ENCODE assay signal across 18 mouse cellular contexts in genomic region chr12:38468605-38469004, GRCm38 (mm10).
DNase-seq lines count a peak whose midpoint lies in the region; ATAC-seq lines count a peak whose summit lies in the region.
"Had no signal": no experiment of that assay in that cellular context is flagged by ENCODE, and none has a peak within 500 bp of the region (broad histone marks: within the 10 kb centered on the region; RNA-seq: fewer than 3 reads in every experiment).

No protein-coding gene starts in this region.

- DNase-seq in lung, postnatal 4 days: no peak
- DNase-seq in lung, postnatal 10 days: peak; percentile 2
- DNase-seq in lung, postnatal 25 days (ENCODE audit: low spot score): no peak
- DNase-seq in testis, postnatal 10 days (ENCODE audit: low spot score): no peak
- DNase-seq: adrenal gland, adult 2 months; adrenal gland, postnatal 10 days; adrenal gland, postnatal 25 days; cerebellum, adult 11-12 months; cerebellum, adult 2 months; cerebellum, adult 9-10 months; cerebellum, postnatal 10 days; cerebellum, postnatal 25 days; forebrain, postnatal 0 days had no signal

- no peak overlapping the region for H3K4me2 ChIP-seq in lung, embryonic 16.5 days (ENCODE audit: low read depth, low read length)
- H3K4me2 ChIP-seq: embryonic facial prominence, embryonic 12.5 days; forebrain, embryonic 13.5 days; forebrain, embryonic 15.5 days had no signal

- no peak overlapping the region for H3K9ac ChIP-seq in lung, embryonic 16.5 days (ENCODE audit: low read length)
- H3K9ac ChIP-seq: embryonic facial prominence, embryonic 12.5 days; forebrain, embryonic 13.5 days; forebrain, embryonic 15.5 days; forebrain, postnatal 0 days had no signal

- no peaks in the 10 kb centered on the region for H3K36me3 ChIP-seq in lung, embryonic 16.5 days (ENCODE audit: control insufficient read depth, insufficient read depth, low read length)
- H3K36me3 ChIP-seq: embryonic facial prominence, embryonic 10.5 days; embryonic facial prominence, embryonic 12.5 days; forebrain, embryonic 15.5 days had no signal

- no peaks in the 10 kb centered on the region for H3K4me1 ChIP-seq in lung, embryonic 16.5 days (replicated peaks; ENCODE audit: control insufficient read depth, insufficient read depth, low read length)
- H3K4me1 ChIP-seq: embryonic facial prominence, embryonic 10.5 days; embryonic facial prominence, embryonic 12.5 days; forebrain, embryonic 13.5 days; forebrain, embryonic 15.5 days had no signal

- peak; percentile 71 for ATAC-seq in lung, embryonic 16.5 days (ENCODE audit: low read depth)
- ATAC-seq: forebrain, embryonic 13.5 days; forebrain, embryonic 15.5 days; forebrain, postnatal 0 days had no signal

- H3K27ac ChIP-seq in lung, embryonic 16.5 days (ENCODE audit: low read length): no peak overlapping the region
- H3K27ac ChIP-seq: embryonic facial prominence, embryonic 10.5 days; embryonic facial prominence, embryonic 12.5 days; forebrain, embryonic 13.5 days; forebrain, embryonic 15.5 days had no signal

- H3K4me3 ChIP-seq in lung, embryonic 16.5 days (ENCODE audit: low read length): no peak overlapping the region
- H3K4me3 ChIP-seq: embryonic facial prominence, embryonic 10.5 days; embryonic facial prominence, embryonic 12.5 days; forebrain, embryonic 13.5 days; forebrain, embryonic 15.5 days had no signal

- no peaks in the 10 kb centered on the region for H3K9me3 ChIP-seq in lung, embryonic 16.5 days (ENCODE audit: control insufficient read depth, low read length)
- H3K9me3 ChIP-seq: embryonic facial prominence, embryonic 10.5 days; embryonic facial prominence, embryonic 12.5 days; forebrain, embryonic 13.5 days; forebrain, embryonic 15.5 days had no signal

- no peaks in the 10 kb centered on the region for H3K27me3 ChIP-seq in lung, embryonic 16.5 days (ENCODE audit: control insufficient read depth, insufficient read depth, low read depth, low read length)
- H3K27me3 ChIP-seq: embryonic facial prominence, embryonic 12.5 days; forebrain, embryonic 13.5 days; forebrain, embryonic 15.5 days had no signal
